Mouse (Mus musculus): ENCODE measurements around the gene Dtx2. TPM values are rescaled to one million over a fixed set of nuclear protein-coding genes. Genes with fewer than 3 reads are reported as not detected.

Gene Dtx2
- polyA plus RNA-seq (2012; rRNA removed) = 22.9 and 23.0 TPM in 2 replicates

DNA sequence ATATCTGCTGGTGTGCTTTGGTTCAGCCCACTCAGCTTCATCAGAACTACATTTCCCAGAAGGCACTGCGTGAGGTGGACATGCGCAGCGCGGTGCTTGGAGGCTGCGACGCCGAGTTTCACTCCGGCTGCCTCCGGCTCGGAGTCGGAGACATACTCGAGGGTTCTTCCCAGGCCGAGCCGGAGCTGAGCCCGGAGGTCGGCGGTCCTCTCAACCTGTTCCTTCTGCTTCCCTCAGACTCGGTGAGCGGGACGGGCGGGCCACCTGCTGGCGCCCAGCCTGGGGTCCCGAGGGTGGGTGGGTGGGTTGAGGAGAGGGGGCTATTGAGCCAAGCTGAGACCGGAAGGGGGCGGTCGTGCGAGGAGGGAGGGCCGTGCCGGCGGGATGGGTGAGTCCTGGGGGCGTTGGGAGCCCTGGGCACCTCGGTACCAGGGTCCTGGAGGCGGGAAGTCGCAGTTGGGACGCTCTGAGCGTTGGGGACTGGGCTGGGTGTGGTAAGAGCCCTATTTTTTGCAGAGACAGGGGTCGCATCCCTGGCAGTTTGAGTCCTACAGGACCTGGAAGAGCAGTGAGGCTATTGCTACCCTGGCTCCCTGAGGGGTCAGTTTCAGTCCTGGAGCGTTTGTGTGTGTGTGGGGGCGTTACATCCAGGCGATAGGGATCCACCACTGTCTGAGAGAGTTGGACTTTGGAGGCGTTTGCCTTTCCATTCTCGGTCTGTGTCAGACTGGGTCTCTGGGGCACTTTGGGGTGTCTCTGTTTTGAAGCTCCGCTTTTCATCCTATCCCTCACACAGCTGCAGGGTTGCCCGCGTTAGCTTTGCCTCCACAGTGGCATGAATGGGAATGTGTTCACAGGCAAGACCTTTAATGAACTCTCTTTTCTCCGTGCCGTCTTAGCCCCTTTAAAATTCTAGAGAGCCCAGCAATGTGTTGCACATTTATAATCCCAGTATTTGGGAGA is at the start of gene Dtx2:
Gene Dtx2 (plus strand): TSS at position 76 of the 963 bp plus-strand sequence.

DNA sequence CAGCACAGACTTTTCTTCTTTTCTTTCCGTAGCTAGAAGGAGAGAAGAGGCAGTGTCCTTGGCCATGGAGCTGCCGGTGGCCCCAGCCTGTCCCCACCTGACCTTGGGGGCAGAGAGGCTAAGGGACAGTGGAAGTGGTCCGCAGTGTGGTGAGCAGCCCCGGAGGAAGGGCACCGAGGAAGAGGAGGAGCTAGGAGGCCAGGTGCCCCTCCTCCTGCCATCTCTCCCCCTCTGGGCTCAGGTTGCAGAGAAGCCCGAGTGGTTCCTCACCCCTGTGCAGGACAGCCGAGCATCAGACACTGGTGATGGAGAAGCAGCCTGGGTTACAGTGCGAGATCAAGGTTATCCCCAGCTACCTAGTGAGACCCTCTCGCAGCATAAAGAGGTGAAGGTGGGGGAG is 20.2 kb upstream of the Dtx2 start, which contains the start of gene Ssc4d:
Gene Ssc4d (minus strand): TSS at position 167 of the 400 bp plus-strand sequence.

DNA sequence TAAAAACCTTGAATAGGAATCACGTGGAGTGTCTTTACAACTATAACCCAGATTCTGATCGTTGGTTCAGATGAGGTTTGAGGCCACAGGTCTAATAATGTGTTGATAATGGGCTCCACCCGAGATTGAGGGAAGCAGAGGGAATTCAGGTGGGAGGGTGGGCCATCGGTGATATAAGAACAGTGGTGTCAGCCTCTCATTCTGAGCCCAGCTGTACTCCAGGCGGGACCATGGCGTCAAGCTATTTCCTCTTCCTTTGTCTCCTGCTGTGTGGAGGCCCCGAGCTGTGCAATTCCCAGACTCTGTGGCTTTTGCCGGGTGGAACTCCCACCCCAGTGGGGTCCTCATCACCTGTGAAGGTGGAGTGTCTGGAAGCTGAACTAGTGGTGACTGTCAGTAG is 14.7 kb upstream of the Dtx2 start, which contains the start of gene Zp3:
Gene Zp3 (plus strand): TSS at position 196 of the 400 bp plus-strand sequence.

DNA sequence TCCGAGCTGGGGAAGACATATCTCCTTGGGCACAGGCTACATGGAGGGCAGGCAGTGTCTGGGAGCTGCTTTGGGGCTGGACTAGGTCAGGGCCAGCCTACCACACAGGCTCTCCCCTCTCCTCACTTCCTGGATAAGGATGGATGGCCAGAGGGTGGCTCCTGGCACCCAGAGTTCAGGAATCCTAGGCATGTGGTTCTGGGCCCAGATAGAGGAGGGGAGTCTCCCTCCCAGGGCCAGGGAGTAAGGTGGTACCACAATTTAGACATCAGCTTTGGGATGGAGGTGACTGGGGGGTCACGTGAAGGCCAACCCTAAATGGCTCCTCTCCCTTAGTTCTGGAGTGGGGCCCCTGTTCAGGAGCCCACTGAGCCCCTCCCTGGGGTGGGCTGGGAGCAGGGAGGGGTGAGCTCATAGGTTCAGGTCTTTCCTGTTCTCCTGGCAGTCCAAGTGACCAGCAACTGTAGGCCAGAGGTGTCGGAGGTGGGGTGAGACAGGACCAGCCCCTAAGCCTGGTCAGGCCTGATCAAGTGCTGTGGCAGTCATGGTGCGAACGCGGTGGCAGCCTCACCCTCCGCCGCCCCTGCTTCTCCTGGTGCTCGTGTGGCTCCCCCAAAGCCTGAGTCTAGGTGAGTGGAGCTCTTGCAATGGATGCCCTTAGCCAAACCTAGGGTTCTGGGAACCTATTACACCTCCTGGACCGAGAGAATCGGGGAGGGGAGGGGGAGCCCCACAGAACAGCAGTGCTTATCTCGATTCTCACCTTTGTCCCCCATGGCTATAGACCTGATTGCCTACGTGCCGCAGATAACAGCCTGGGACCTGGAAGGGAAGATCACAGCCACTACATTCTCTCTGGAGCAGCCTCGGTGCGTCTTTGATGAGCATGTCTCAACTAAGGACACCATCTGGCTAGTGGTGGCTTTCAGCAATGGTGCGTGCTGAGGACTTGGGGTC is 43.9 kb downstream of the Dtx2 start, which contains the start of gene Upk3b:
Gene Upk3b (plus strand): TSS at position 239 of the 957 bp plus-strand sequence.

DNA sequence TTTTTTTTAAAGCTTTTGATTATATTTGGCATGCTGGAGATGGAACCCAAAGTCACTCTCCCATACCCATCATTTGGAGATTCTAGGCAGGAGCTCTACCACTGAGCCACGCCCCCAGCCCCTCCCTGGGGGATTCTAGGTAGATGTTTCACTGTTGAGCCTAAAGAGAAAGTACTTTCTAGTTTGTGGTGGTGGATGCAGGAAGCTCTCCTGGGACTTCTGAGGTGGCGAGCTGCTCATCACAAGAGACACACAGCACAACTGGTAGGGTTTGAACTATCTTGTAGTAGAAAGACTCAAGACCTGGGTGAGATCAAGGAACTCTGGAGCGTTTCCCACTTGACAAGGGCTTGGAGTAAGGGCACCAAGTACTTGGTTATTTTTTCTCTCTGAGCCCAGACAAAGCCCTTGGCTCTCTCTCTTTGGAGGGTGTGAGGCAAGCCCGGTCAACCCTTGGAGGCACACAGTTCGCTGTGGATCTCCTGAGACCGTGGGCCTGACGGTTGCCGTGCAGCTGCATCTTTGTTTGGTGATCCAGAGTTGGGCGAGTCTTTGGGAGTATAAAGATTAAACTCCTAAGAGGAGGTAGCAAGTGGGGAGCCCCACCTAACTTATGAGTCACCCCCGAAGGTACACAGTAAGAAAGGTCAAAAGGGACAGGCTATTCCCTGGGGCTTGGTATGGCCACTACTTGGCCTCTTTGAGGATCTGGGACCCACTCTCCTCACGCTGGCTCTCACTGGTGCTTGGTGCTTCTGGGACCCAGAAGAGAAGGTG is 59.9 kb downstream of the Dtx2 start, which contains the start of gene Upk3bl:
Gene Upk3bl (plus strand): TSS at position 192 of the 777 bp plus-strand sequence.

Other genes starting within 250 kb of the Dtx2 start
- 0.10 and 0.29 TPM in 2 replicates for gene Styxl1, start 216.4 kb upstream of the Dtx2 start, polyA plus RNA-seq (2012; rRNA removed)
- gene Mdh2, start 216.3 kb upstream of the Dtx2 start, polyA plus RNA-seq (2012; rRNA removed) = 471 TPM in 2 replicates
- 61.5 and 62.5 TPM in 2 replicates for gene Srrm3, start 187.9 kb upstream of the Dtx2 start, polyA plus RNA-seq (2012; rRNA removed)
- 6.5 and 41.2 TPM in 2 replicates for gene Hspb1, start 106.9 kb upstream of the Dtx2 start, polyA plus RNA-seq (2012; rRNA removed)
- gene Ywhag, start 60.2 kb upstream of the Dtx2 start, polyA plus RNA-seq (2012; rRNA removed) = 308 and 310 TPM in 2 replicates
- 2.4 and 3.6 TPM in 2 replicates for gene Ssc4d, start 20.3 kb upstream of the Dtx2 start, polyA plus RNA-seq (2012; rRNA removed)
- gene Zp3, start 14.7 kb upstream of the Dtx2 start, polyA plus RNA-seq (2012; rRNA removed) = 0.15 and 0.24 TPM in 2 replicates
- gene Upk3b, start 43.7 kb downstream of the Dtx2 start, polyA plus RNA-seq (2012; rRNA removed) = 0.05 and 0.06 TPM in 2 replicates
- gene Upk3bl, start 59.7 kb downstream of the Dtx2 start, polyA plus RNA-seq (2012; rRNA removed) = 1.3 TPM in 1 of 2 replicates, not detected in the other
- 14.0 and 26.2 TPM in 2 replicates for gene Rasa4, start 89.1 kb downstream of the Dtx2 start, polyA plus RNA-seq (2012; rRNA removed)
- 158 and 166 TPM in 2 replicates for gene Polr2j, start 121.8 kb downstream of the Dtx2 start, polyA plus RNA-seq (2012; rRNA removed)
- 53.3 and 61.2 TPM in 2 replicates for gene Lrwd1, start 141.3 kb downstream of the Dtx2 start, polyA plus RNA-seq (2012; rRNA removed)
- gene Alkbh4, start 141.3 kb downstream of the Dtx2 start, polyA plus RNA-seq (2012; rRNA removed) = 16.4 and 17.7 TPM in 2 replicates
- gene Orai2, start 175.9 kb downstream of the Dtx2 start, polyA plus RNA-seq (2012; rRNA removed) = 37.5 and 40.2 TPM in 2 replicates
- gene Prkrip1, start 204.2 kb downstream of the Dtx2 start, polyA plus RNA-seq (2012; rRNA removed) = 47.9 and 50.5 TPM in 2 replicates